Mouse (Mus musculus) intestine, embryonic 15.5 days (tissue): ENCODE data around the gene Olfr156. TPM values are rescaled to one million over a fixed set of nuclear protein-coding genes. Genes with fewer than 3 reads are reported as not detected.
"Not testable (repeated sequence)": the region's sequence is repeated elsewhere in the genome, so short reads cannot be mapped to it uniquely, and the experiment has no call there.

Source experiments
- ATAC-seq: fragments of 200-750 bp; cut with Nextera tagmentation; 2 replicates; pipeline ENCODE4 v1.8.0; 2017; ENCODE audit warnings: moderate TSS enrichment, moderate library complexity
- H3K27ac ChIP-seq: fragments of 300-500 bp; sonication (generic); 2 replicates; pipeline ENCODE4 v1.5.1; 2015; ENCODE audit warnings: mild to moderate bottlenecking, inconsistent platforms
- H3K27me3 ChIP-seq: fragments of 300-500 bp; sonication (generic); replicated peaks from 2 replicates; pipeline ENCODE4 v1.6.1; 2015; ENCODE audit warnings: inconsistent platforms
- H3K36me3 ChIP-seq: fragments of 300-500 bp; sonication (generic); 2 replicates; pipeline ENCODE4 v1.6.1; 2015; ENCODE audit warnings: inconsistent platforms
- H3K4me1 ChIP-seq: fragments of 300-500 bp; sonication (generic); replicated peaks from 2 replicates; pipeline ENCODE4 v1.6.1; 2015; ENCODE audit warnings: inconsistent platforms
- H3K4me2 ChIP-seq: fragments of 300-500 bp; sonication (generic); replicated peaks from 2 replicates; pipeline ENCODE4 v1.6.1; 2015; ENCODE audit warnings: mild to moderate bottlenecking, inconsistent platforms
- H3K4me3 ChIP-seq: fragments of 300-500 bp; sonication (generic); replicated peaks from 2 replicates; pipeline ENCODE4 v1.5.1; 2015; ENCODE audit warnings: inconsistent platforms
- H3K9ac ChIP-seq: fragments of 300-500 bp; sonication (generic); 2 replicates; pipeline ENCODE4 v1.6.1; 2015; ENCODE audit warnings: inconsistent platforms
- H3K9me3 ChIP-seq: fragments of 300-500 bp; sonication (generic); 2 replicates; pipeline ENCODE4 v1.6.1; 2016; ENCODE audit warnings: inconsistent platforms
- WGBS: fragments of 180-500 bp; shearing (Covaris S2); methylation state at CpG from one replicate; pipeline ENCODE4 v1.1.7; 2015; 5-methylcytosine and 5-hydroxymethylcytosine counted together
- polyA plus RNA-seq: library from polyadenylated mRNA; unstranded; fragments of >200 nt; fragmentation: Nextera tagmentation; extraction: Ambion mirVana; gene quantifications from 2 replicates; pipeline ENCODE4 v1.2.1, GENCODE M21; 2015

The Olfr156 gene
- polyA plus RNA-seq, 1 experiment from 2014 or later = not detected

DNA sequence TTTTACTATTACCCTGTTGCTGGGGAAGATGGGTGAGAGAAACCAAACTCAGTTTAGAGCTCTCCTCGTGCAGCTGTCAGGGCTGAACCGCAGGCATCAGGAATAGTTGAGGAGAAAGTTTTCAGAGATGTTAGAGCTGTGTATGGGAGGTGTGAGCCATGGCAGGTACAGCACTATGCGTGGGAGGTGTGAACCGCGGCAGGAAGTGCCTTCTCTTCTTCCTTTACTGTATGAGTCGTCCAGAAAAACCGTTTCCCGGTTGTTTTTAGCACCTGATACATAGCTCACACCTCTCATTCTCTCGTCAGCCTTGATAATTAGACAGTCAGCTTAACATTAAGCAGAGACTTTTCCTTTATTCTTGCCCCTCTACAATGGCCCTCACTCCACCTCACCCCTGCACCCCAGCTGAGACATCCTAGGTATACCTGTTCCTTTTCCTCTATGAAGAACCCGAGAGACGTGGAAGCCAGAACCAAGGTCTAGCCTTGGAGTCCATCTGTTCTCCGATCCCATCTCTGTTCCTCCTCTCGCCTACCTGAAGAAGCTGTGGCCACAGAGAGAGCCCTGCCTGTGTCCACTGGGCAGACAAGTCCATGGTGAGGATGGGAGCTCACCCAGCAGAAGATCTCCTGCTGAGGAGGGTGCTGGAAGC, 672 bp downstream of the Olfr156 start:
- Histone ChIP-seq H3K27me3 (no peaks in the 10 kb centered on the region), H3K4me1 (no peaks in the 10 kb centered on the region), H3K4me3 (no peak overlapping the region), H3K4me2 (no peak overlapping the region), H3K9ac (no peak overlapping the region), H3K9me3 (no peaks in the 10 kb centered on the region), H3K27ac (no peak overlapping the region), H3K36me3 (no peaks in the 10 kb centered on the region)
- ATAC-seq = no peak
- 74% methylated on average over 13 of the region's 13 CpGs for WGBS

DNA sequence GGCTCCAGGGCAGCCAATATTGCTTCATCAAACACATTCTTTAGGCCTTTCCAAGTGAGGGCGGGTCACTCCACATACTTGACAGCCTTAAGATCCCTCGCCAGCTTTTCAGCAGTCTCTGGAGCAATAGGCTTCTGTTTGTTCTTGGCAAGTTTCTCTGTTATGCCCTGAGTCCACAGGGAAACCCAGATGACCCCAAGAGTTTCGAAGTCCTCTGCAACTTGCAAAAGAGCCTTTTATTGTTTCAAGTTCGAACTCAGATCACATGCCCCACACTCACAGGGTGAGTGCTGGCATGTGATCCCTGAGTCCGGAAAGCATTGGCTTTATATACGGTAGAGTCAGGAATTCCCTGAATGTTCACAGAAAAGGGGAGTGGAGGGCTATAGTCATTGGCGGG, 24.8 kb downstream of the Olfr156 start:
- H3K9ac ChIP-seq = no peak overlapping the region
- no peak overlapping the region for H3K27ac ChIP-seq
- H3K9me3 ChIP-seq = no peaks in the 10 kb centered on the region
- no peaks in the 10 kb centered on the region for H3K4me1 ChIP-seq
- no peak for ATAC-seq
- no peak overlapping the region for H3K4me3 ChIP-seq
- no peaks in the 10 kb centered on the region for H3K36me3 ChIP-seq
- H3K27me3 ChIP-seq = no peaks in the 10 kb centered on the region
- WGBS = 47% methylated on average over 7 of the region's 7 CpGs
- no peak overlapping the region for H3K4me2 ChIP-seq

DNA sequence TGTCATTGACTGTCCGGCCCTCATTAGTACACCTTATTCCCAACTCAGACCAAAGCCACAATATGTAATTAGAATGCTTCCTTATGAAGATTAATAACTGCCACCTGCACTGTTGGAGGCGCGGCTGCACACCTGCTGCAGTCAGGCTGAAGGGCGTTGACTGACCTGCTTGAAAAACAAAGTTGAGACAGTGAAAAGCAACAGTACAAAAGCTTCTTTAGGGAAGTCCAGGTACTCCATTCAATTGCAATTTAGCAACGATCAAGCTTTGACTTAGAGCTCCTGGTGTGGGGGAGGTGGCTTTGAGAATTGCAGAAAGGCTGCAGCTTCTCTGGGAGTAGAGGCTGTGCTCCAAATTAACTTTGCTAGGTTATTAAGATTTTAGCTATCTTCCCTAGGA, 27.9 kb downstream of the Olfr156 start:
- not testable (repeated sequence) for H3K4me1 ChIP-seq, H3K27ac ChIP-seq, ATAC-seq, H3K4me2 ChIP-seq, H3K27me3 ChIP-seq, H3K9me3 ChIP-seq, H3K4me3 ChIP-seq, H3K36me3 ChIP-seq, H3K9ac ChIP-seq
- 87% methylated on average over 5 of the region's 5 CpGs for WGBS

DNA sequence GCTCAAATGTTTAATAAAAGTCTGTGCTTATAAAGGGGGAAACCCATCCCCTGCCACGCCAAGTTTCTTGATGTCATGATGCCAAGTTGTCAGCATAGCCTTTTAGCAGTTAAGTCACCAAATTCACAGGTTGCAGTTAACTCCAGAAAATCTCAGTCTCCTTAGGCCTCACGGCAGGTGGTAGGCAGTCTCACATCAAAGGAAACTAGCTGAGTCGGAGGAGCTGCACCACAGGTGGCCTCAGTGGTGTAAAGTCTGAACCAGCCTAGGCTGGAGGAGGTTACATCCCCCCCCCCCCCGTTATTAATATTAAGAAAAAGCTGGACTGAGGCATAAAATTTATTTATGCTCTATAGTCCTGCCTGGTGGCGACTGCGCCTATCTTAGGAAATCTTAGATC, 28.4 kb downstream of the Olfr156 start:
- ATAC-seq = no peak
- Histone ChIP-seq H3K9me3 (no peaks in the 10 kb centered on the region), H3K4me1 (no peaks in the 10 kb centered on the region), H3K4me3 (no peak overlapping the region), H3K36me3 (no peaks in the 10 kb centered on the region), H3K27ac (no peak overlapping the region), H3K4me2 (no peak overlapping the region), H3K9ac (no peak overlapping the region), H3K27me3 (no peaks in the 10 kb centered on the region)
- 74% methylated on average over 6 of the region's 6 CpGs for WGBS

DNA sequence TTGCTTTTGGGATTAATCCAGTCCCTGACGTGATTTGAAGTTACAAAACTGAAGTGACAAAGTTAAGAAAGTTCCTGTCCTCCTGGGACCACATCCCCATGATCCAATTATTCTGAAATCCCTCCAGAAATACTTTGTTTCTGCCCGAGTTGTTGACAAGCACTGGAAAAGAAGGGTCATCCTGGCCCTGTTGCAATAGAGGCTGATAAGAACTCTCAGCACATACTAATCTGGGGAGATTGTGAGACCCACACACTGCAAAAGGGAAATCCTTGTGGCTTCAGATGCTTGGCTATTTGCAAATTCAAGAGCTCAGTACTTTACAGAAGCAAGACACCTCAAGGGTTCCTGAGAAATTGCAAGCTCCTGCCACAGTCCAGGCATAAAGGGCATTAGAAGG, 51.4 kb downstream of the Olfr156 start:
- H3K36me3 ChIP-seq = no peaks in the 10 kb centered on the region
- no peak overlapping the region for H3K27ac ChIP-seq
- ATAC-seq = no peak
- no peaks in the 10 kb centered on the region for H3K9me3 ChIP-seq
- H3K9ac ChIP-seq = no peak overlapping the region
- no peaks in the 10 kb centered on the region for H3K4me1 ChIP-seq
- no peak overlapping the region for H3K4me3 ChIP-seq
- H3K27me3 ChIP-seq = no peaks in the 10 kb centered on the region; the same call in 1 of the 2 replicates
- no peak overlapping the region for H3K4me2 ChIP-seq
- 38% methylated on average over 2 of the region's 2 CpGs for WGBS

DNA sequence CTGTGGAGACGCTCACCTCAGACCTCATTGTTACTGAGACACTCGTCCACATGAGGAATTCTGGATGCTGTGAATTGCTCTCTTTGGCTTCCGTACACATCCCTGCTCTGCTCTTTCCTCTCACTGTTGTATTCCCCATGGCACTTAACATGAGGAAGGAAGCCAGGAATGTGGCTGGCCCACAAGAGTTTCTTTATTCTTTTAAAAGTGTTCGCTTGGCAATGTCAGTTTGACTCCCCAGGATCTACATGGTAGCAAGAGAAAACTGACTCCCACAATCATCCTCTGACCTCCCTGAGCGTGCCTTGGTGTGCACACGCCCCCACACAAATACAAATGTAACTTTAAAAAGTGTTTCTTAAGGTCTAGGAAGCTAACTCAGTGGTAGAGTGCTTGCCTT, 52.1 kb downstream of the Olfr156 start:
- ATAC-seq = no peak
- Histone ChIP-seq H3K4me1 (no peaks in the 10 kb centered on the region), H3K4me2 (no peak overlapping the region), H3K27ac (no peak overlapping the region), H3K27me3 (no peaks in the 10 kb centered on the region; the same call in 1 of the 2 replicates), H3K36me3 (no peaks in the 10 kb centered on the region), H3K9ac (no peak overlapping the region), H3K4me3 (no peak overlapping the region), H3K9me3 (no peaks in the 10 kb centered on the region)
- 52% methylated on average over 6 of the region's 6 CpGs for WGBS

DNA sequence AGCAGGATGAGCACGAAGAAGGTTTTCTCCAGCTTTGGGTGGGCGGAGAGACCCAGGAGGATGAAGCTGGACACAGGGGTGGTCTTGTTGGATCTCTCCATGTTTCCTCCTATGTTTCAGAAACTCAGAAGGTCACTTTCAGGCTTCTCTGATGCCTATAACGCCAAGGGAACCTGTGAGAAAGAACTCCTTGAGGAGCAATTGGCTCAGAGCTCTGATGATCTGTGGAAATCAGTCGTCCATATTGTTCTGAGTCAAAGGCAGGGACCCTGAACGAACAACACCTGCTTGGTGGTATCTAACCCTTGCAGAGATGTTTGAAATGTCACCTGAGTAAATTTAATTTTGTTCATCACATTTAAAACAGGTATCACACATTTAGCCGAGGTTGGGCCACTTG, 52.8 kb downstream of the Olfr156 start, which contains the start of gene Olfr159:
Gene Olfr159 (minus strand): TSS at position 101 of the 400 bp plus-strand sequence.
- H3K9me3 ChIP-seq = no peaks in the 10 kb centered on the region
- H3K36me3 ChIP-seq = no peaks in the 10 kb centered on the region
- no peak within 1 kb of the TSS for H3K4me3 ChIP-seq
- 81% methylated on average over 6 of the region's 6 CpGs for WGBS
- ATAC-seq = no peak
- no peak within 1 kb of the TSS for H3K27ac ChIP-seq
- no peak within 1 kb of the TSS for H3K4me2 ChIP-seq
- no peak within 1 kb of the TSS for H3K9ac ChIP-seq
- no peaks in the 10 kb centered on the region for H3K4me1 ChIP-seq
- no peaks in the 10 kb centered on the region; the same call in 1 of the 2 replicates for H3K27me3 ChIP-seq

Other genes starting within 250 kb of the Olfr156 start
- 20.9 and 23.3 TPM in 2 replicates for gene Rgp1, start 245.2 kb downstream of the Olfr156 start, polyA plus RNA-seq
- 13.7 and 15.4 TPM in 2 replicates for gene Gba2, start 245.0 kb downstream of the Olfr156 start, polyA plus RNA-seq
- 0.75 TPM in 1 of 2 replicates, not detected in the other for gene Msmp, start 239.4 kb downstream of the Olfr156 start, polyA plus RNA-seq
- gene Npr2, start 192.0 kb downstream of the Olfr156 start, polyA plus RNA-seq = 6.9 and 8.0 TPM in 2 replicates
- gene Spag8, start 170.3 kb downstream of the Olfr156 start, polyA plus RNA-seq = 0.46 and 1.0 TPM in 2 replicates
- gene Hint2, start 167.4 kb downstream of the Olfr156 start, polyA plus RNA-seq = 152 and 157 TPM in 2 replicates
- 3.3 and 3.5 TPM in 2 replicates for gene Tmem8b, start 154.9 kb downstream of the Olfr156 start, polyA plus RNA-seq
- gene Fam221b, start 154.8 kb downstream of the Olfr156 start, polyA plus RNA-seq = 2.9 and 3.6 TPM in 2 replicates
- gene Olfr70, start 123.1 kb downstream of the Olfr156 start, polyA plus RNA-seq = not detected in 2 replicates
- not detected in 2 replicates for gene Olfr71, start 113.6 kb downstream of the Olfr156 start, polyA plus RNA-seq
- 0.98 and 1.4 TPM in 2 replicates for gene Hrct1, start 96.7 kb downstream of the Olfr156 start, polyA plus RNA-seq
- gene Spaar, start 93.9 kb downstream of the Olfr156 start, polyA plus RNA-seq = 0.16 and 0.21 TPM in 2 replicates
- not detected in 2 replicates for gene Olfr159, start 52.9 kb downstream of the Olfr156 start, polyA plus RNA-seq
- not detected in 2 replicates for gene Olfr157, start 16.3 kb upstream of the Olfr156 start, polyA plus RNA-seq
- not detected in 2 replicates for gene Olfr155, start 27.7 kb upstream of the Olfr156 start, polyA plus RNA-seq
- 16.4 and 17.0 TPM in 2 replicates for gene Reck, start 51.6 kb upstream of the Olfr156 start, polyA plus RNA-seq
- 85.4 and 88.7 TPM in 2 replicates for gene Glipr2, start 133.5 kb upstream of the Olfr156 start, polyA plus RNA-seq
- gene Ccin, start 159.6 kb upstream of the Olfr156 start, polyA plus RNA-seq = not detected in 2 replicates
- 260 and 272 TPM in 2 replicates for gene Clta, start 180.6 kb upstream of the Olfr156 start, polyA plus RNA-seq